Mouse (Mus musculus) liver, adult 2 months (tissue): ENCODE results near the gene Dclre1b.

Source experiments
- CTCF ChIP-seq: fragments of 200-500 bp; IDR thresholded peaks from 2 replicates; pipeline ENCODE4 v1.5.1; 2011; ENCODE audit warnings: low read depth, low read length, control low read depth
- POLR2A ChIP-seq: fragments of 200-500 bp; IDR thresholded peaks from 2 replicates; pipeline ENCODE4 v1.6.1; 2011; ENCODE audit warnings: low read length, control low read depth; ENCODE audit not compliant: insufficient read depth; ENCODE audit errors: extremely low read depth

- TF ChIP-seq POLR2A (no peak), CTCF (no peak)
These were observed 30.5 kb upstream of the Dclre1b start for GRCm38 (mm10) chr3:103839711-103840110.
